Mouse (Mus musculus): ENCODE measurements around the gene Tdrd12. TPM values are rescaled to one million over a fixed set of nuclear protein-coding genes. Genes with fewer than 3 reads are reported as not detected.

Tdrd12 gene
- polyA plus RNA-seq, 1 experiment from 2014 or later, result 0.62 TPM

- no peak overlapping the region for H3K4me2 ChIP-seq (ENCODE audit: low read length)
- H3K4me1 ChIP-seq (replicated peaks; ENCODE audit: insufficient read depth, low read length), result no peaks in the 10 kb centered on the region
- H3K9ac ChIP-seq (ENCODE audit: low read depth, low read length), result no peak overlapping the region
- H3K4me3 ChIP-seq (replicated peaks; ENCODE audit: low read depth, low read length), result no peak overlapping the region
- no peaks in the 10 kb centered on the region for H3K36me3 ChIP-seq (ENCODE audit: insufficient read depth, low read length)
- H3K27me3 ChIP-seq (ENCODE audit: insufficient read depth, low read length), result no peaks in the 10 kb centered on the region
- ATAC-seq (replicated peaks; ENCODE audit: low FRiP score, low read depth), result no peak
- no peak for DNase-seq (ENCODE audit: low spot score)
- H3K27ac ChIP-seq, result no peak overlapping the region
- TF ChIP-seq CTCF (IDR thresholded peaks at IDR 0.05; ENCODE audit: low read depth), result no peak
- H3K9me3 ChIP-seq (replicated peaks; ENCODE audit: low read length), result no peaks in the 10 kb centered on the region
- 85% methylated on average over 4 of the region's 4 CpGs for WGBS
These were observed 76.6 kb downstream of the Tdrd12 start for GRCm38 (mm10) chr7:35460971-35461370.

- no peak overlapping the region for H3K9ac ChIP-seq (ENCODE audit: low read depth, low read length)
- H3K9me3 ChIP-seq (replicated peaks; ENCODE audit: low read length), result no peaks in the 10 kb centered on the region
- H3K36me3 ChIP-seq (ENCODE audit: insufficient read depth, low read length), result no peaks in the 10 kb centered on the region
- DNase-seq (ENCODE audit: low spot score) (no peak), ATAC-seq (replicated peaks; ENCODE audit: low FRiP score, low read depth) (peak; percentile 52; the same call in 1 of the 2 replicates)
- no peak overlapping the region for H3K4me2 ChIP-seq (ENCODE audit: low read length)
- 82% methylated on average over 4 of the region's 4 CpGs for WGBS
- H3K27me3 ChIP-seq (ENCODE audit: insufficient read depth, low read length), result no peaks in the 10 kb centered on the region
- no peak for TF ChIP-seq CTCF (IDR thresholded peaks at IDR 0.05; ENCODE audit: low read depth)
- no peaks in the 10 kb centered on the region for H3K4me1 ChIP-seq (replicated peaks; ENCODE audit: insufficient read depth, low read length)
- no peak overlapping the region for H3K27ac ChIP-seq
- H3K4me3 ChIP-seq (replicated peaks; ENCODE audit: low read depth, low read length), result no peak overlapping the region
These were observed 81.3 kb downstream of the Tdrd12 start for GRCm38 (mm10) chr7:35456091-35456814.

- Histone ChIP-seq H3K4me1 (replicated peaks; ENCODE audit: insufficient read depth, low read length) (0 out of 2 replicates have a peak, but pooled peaks cover 6% of the 10 kb centered on the region), H3K9ac (ENCODE audit: low read depth, low read length) (no peak overlapping the region), H3K36me3 (ENCODE audit: insufficient read depth, low read length) (no peaks in the 10 kb centered on the region), H3K27me3 (ENCODE audit: insufficient read depth, low read length) (no peaks in the 10 kb centered on the region), H3K27ac (peak overlapping the region; percentile 19), H3K9me3 (replicated peaks; ENCODE audit: low read length) (0 out of 2 replicates have a peak, but pooled peaks cover 2% of the 10 kb centered on the region), H3K4me2 (ENCODE audit: low read length) (no peak overlapping the region), H3K4me3 (replicated peaks; ENCODE audit: low read depth, low read length) (no peak overlapping the region)
- no peak for TF ChIP-seq CTCF (IDR thresholded peaks at IDR 0.05; ENCODE audit: low read depth)
- WGBS, result 50% methylated on average over 7 of the region's 7 CpGs
- DNase-seq (ENCODE audit: low spot score) (peak; percentile 12), ATAC-seq (replicated peaks; ENCODE audit: low FRiP score, low read depth) (peak; percentile 70)
These were observed 88.7 kb downstream of the Tdrd12 start for GRCm38 (mm10) chr7:35448867-35449266.

GRCm38 (mm10) chr7:35447996-35448846 is 89.3 kb downstream of the Tdrd12 start, which contains the start of gene Slc7a9:
Slc7a9 (plus strand) TSS chr7:35448796.
- peak within 1 kb of the TSS; percentile 19 for H3K27ac ChIP-seq
- no peak for TF ChIP-seq CTCF (IDR thresholded peaks at IDR 0.05; ENCODE audit: low read depth)
- 13% methylated on average over 15 of the region's 15 CpGs for WGBS

GRCm38 (mm10) chr7:35447501-35447900 is 90.0 kb downstream of the Tdrd12 start:
- H3K4me2 ChIP-seq (ENCODE audit: low read length), result no peak overlapping the region
- ATAC-seq (replicated peaks; ENCODE audit: low FRiP score, low read depth), result no peak
- TF ChIP-seq CTCF (IDR thresholded peaks at IDR 0.05; ENCODE audit: low read depth), result no peak
- no peaks in the 10 kb centered on the region for H3K36me3 ChIP-seq (ENCODE audit: insufficient read depth, low read length)
- H3K27me3 ChIP-seq (ENCODE audit: insufficient read depth, low read length), result no peaks in the 10 kb centered on the region
- WGBS, result 34% methylated on average over 4 of the region's 4 CpGs
- H3K4me3 ChIP-seq (replicated peaks; ENCODE audit: low read depth, low read length), result no peak overlapping the region
- 0 out of 2 replicates have a peak, but pooled peaks cover 4% of the 10 kb centered on the region for H3K9me3 ChIP-seq (replicated peaks; ENCODE audit: low read length)
- H3K9ac ChIP-seq (ENCODE audit: low read depth, low read length), result no peak overlapping the region
- no peak for DNase-seq (ENCODE audit: low spot score)
- H3K4me1 ChIP-seq (replicated peaks; ENCODE audit: insufficient read depth, low read length), result 0 out of 2 replicates have a peak, but pooled peaks cover 6% of the 10 kb centered on the region
- peak overlapping the region; percentile 19; the same call in 1 of the 2 replicates for H3K27ac ChIP-seq

More at GRCm38 (mm10) chr7:35447996-35448846, 89.3 kb downstream of the Tdrd12 start, which contains the start of gene Slc7a9:
- ATAC-seq (replicated peaks; ENCODE audit: low FRiP score, low read depth), result peak; percentile 73
- no peaks in the 10 kb centered on the region for H3K36me3 ChIP-seq (ENCODE audit: insufficient read depth, low read length)
- no peak within 1 kb of the TSS for H3K4me3 ChIP-seq (replicated peaks; ENCODE audit: low read depth, low read length)
- no peaks in the 10 kb centered on the region for H3K27me3 ChIP-seq (ENCODE audit: insufficient read depth, low read length)
- 0 out of 2 replicates have a peak, but pooled peaks cover 4% of the 10 kb centered on the region for H3K9me3 ChIP-seq (replicated peaks; ENCODE audit: low read length)
- H3K4me2 ChIP-seq (ENCODE audit: low read length), result peak within 1 kb of the TSS; percentile 27
- H3K9ac ChIP-seq (ENCODE audit: low read depth, low read length), result no peak within 1 kb of the TSS
- 0 out of 2 replicates have a peak, but pooled peaks cover 6% of the 10 kb centered on the region for H3K4me1 ChIP-seq (replicated peaks; ENCODE audit: insufficient read depth, low read length)
- peak; percentile 47 for DNase-seq (ENCODE audit: low spot score)

- H3K9ac ChIP-seq (ENCODE audit: low read depth, low read length), result no peak overlapping the region
- H3K4me2 ChIP-seq (ENCODE audit: low read length), result no peak overlapping the region
- no peak for TF ChIP-seq CTCF (IDR thresholded peaks at IDR 0.05; ENCODE audit: low read depth)
- no peak for DNase-seq (ENCODE audit: low spot score)
- H3K36me3 ChIP-seq (ENCODE audit: insufficient read depth, low read length), result peaks cover 57% of the 10 kb centered on the region
- no peak for ATAC-seq (replicated peaks; ENCODE audit: low FRiP score, low read depth)
- no peak overlapping the region for H3K27ac ChIP-seq
- no peaks in the 10 kb centered on the region for H3K27me3 ChIP-seq (ENCODE audit: insufficient read depth, low read length)
- H3K4me1 ChIP-seq (replicated peaks; ENCODE audit: insufficient read depth, low read length), result no peaks in the 10 kb centered on the region
- 82% methylated on average over 9 of the region's 9 CpGs for WGBS
- no peaks in the 10 kb centered on the region for H3K9me3 ChIP-seq (replicated peaks; ENCODE audit: low read length)
- no peak overlapping the region for H3K4me3 ChIP-seq (replicated peaks; ENCODE audit: low read depth, low read length)
These were observed 102.3 kb downstream of the Tdrd12 start for GRCm38 (mm10) chr7:35435266-35435665.
